Mouse (Mus musculus) urinary bladder, postnatal 14 days (tissue): ENCODE measurements around the gene Dcun1d5.
A peak's percentile ranks its signal among the peaks of the same experiment; 100 is the strongest.
"Not testable (repeated sequence)": the region's sequence is repeated elsewhere in the genome, so short reads cannot be mapped to it uniquely, and the experiment has no call there.

ENCODE experiments used
- DNase-seq: peaks from one replicate; pipeline ENCODE4 v3.0.0; 2021; ENCODE audit warnings: low spot score

Gene Dcun1d5

DNA sequence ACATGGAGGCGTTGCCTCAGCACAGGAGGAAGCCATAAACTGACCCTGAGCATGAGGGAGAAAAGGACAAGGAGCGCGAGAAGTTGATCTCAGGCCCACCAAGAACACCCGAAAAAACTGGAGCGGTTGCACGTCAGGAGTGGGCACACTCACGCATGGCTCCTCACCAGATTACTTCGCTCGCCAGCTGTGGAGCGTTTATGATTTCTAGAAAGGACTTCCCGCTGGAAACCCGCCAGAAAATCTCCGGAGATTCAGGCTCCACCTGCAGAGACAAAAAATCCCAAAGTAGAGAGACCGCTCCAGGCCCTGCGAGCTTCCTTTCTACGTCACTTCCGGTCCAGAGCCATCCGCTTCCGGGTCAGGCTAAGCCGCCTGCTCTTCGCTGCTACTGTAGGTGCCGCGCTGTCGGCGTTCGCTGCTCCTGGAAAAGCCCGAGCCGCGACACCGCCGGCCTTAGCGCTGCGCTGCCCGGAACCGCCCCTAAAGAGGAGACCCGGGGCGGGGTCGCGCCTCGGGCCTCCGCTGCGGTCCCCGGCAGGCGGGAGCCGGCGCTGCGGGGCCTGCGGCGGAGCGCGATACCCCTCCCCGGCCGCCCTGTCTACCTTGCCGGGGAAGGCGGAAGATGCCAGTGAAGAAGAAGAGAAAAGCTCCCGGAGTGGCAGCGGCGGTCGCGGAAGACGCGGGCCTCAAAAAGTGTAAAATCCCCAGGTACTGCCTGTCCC is at the start of gene Dcun1d5, which contains the start of gene Dync2h1:
Gene Dcun1d5, plus strand, starts transcription at position 349 of the 725 bp plus-strand sequence.
Gene Dync2h1, minus strand, starts transcription at position 275 of the 725 bp plus-strand sequence.
- DNase-seq, result peak; percentile 96

DNA sequence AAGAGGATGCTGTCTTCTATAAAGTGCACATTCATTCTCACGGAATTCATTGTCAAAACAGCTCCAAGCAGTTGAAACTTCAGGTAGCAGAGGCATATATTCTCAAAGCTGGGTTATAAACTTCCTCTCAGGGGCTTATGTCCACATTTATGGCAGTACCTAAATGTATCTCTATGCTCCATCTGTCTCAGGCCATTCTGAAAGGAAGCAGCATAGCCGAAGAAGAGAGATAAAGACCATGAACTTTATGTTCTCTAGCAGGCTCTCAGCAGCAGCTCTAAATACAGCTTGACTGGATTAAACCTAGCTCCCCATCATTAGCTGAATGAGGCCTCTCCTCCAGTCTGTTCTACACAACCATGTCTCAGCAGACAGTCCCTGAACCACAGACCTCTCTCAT is 29.9 kb upstream of the Dcun1d5 start:
- DNase-seq, result no peak

DNA sequence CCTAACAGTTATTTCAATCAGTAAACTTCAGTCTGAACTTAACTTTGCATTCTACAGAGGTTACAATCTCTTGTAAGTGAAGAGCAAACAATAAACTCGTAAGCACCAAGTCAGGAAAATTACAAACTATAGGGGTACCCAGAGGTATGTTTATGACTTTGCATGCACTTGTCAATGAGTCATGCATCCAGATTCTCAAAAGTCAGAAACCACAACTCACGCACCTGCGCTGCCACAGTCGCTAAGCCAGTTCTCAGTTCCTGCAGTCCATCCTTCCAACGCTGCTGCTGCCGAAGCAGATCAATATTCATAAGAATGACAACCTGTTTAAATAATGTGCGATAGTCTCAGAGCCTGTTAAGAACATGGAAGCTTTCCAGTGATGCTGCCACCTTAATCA is 25.7 kb upstream of the Dcun1d5 start:
- no peak for DNase-seq

DNA sequence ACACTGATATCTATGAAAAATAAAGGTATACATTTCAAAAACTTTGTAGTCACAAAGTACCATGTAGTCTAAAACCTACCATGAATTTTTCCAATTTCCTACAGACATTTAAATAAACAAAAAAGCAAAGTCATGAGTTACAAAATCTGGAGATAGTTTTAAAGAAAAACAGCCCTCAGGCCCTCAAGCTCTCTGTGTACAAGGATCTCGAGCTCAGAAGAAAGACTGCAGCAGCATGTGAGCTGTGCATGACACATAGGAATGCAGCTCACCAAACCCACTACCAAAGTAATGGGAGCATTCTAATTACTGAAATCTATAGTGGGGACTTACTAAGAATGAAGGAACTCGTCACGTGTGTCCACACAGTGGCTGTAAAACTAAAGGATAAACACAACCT is 24.6 kb upstream of the Dcun1d5 start:
- DNase-seq, result no peak

DNA sequence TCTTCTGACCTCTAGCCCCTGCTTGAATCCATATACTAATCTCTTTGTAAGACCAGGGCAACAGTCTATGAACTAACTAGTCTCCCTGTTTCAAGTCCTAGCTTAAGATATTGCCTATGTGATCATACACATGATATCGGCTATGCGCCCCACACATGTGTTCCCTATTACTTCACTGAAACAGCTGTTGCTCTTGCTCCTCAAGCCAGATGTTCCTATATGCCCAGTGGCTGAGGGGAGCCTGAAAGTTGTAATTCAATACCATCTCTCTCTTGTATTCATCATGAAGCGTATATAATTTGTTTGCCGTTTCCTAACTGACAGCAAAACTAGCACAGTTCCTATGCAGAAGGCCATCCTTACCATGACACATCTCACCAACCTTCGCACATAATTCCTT is 23.6 kb upstream of the Dcun1d5 start:
- DNase-seq, result no peak

DNA sequence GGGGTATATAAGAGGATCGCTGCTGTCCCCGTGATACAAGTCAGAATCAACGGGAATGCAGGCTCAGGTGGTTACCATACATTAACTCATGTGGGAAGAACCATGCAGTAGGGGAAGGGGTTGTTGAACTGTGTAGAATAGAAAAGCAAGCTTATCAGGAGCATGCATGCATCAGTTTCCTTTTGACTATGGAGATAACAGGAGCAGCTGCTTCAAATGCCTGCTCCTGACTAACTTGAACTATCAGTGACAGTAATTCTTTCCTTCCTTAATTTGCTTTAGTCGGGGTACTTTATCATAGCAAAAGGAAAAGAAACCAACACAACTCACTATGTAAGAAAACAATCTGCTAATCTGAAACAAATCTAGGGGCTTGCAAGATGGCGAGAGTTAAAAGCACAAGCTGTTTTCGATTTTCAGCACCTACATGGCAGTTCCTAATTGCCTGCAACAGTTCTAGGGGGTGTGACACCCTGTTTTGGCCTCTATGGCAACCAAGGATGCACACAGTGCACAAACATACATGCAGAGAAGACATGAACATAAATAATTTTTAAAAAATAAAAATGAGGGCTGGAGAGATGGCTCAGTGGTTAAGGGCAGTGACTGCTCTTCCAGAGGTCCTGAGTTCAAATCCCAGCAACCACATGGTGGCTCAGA is 16.9 kb upstream of the Dcun1d5 start:
- no peak for DNase-seq

DNA sequence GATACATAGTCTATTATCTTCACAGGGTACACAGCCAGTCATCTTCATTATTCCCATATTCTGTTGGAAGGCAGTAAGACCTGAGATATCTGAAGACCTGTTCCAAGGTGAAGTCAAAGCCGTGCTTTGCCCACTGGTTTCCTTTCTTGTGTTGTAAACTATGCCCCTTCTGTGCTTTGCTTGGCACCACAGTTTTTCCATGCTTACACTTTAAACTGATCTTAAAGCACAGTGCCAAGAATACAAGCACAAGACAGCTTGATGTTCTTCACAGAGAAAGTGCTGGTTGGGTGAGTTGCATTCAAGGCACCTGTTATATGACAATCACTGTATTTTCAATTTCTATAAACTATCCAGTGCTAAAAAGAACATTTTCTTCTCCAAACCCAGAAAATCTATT is 10.6 kb upstream of the Dcun1d5 start:
- DNase-seq, result no peak

DNA sequence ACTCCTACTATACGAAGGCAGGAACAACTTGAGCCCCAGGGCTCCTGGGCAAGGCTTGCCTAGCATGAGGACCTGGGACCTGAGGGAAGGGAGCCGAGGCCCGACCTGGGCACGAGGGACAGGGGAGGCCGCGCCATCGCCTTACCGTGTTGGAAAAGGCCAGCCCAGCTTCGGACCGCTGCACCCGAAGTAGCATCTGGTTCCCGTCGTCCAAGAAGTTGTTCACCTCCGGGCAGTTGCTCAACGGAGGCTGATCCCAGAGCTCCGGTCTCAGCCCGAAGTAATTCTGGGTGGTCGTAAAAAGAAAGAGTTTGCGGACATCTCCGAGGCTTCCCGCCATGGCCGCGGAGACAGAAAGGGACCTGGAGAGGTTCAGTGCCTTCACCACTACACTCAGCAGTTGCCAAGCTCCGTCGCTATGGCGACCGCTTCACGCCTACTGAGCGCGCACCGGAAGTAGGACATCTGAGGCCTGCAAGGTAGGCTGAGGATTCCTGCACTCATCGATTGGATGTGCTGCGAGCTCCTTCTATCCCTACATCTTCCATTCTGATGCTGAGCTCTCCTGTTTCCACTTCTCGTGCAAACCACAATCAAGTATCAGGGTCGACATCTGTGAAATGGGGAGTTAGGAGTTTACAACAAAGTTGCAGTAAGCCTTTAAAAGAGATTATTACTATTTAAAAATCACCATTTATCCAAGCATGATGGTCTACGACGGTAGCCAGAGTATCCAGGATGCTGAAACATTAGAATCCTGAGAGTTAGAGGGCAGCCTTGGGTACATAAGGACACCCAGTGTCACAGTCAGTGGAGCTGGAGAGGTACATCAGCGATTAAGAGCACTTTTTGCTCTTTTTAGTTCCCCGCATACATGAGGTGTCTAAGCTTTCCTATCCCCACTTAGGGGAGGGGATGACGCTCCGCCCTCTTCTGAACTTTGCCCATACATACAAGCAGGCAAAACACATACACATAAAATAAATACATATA is 7.4 kb upstream of the Dcun1d5 start:
- peak; percentile 88 for DNase-seq

DNA sequence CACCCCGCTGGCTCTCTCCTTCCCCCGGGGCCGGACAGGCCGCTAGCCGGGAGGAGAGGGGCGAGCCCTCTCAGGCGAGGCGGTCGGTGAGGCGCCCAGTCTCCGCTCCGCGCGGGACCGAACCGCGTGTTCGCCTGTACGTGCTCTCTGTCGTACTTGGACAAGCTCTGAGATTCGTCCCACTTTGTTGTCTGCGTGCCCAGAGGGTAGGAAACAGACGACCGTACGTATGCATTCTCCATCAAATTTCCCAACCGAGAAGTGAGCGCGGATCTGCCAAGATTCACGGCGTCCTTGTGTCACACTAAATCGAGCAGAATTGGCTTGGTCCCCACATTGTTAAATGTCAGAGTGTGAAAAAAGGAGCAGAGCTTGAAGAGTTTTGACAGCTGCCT is 574 bp downstream of the Dcun1d5 start:
- DNase-seq, result peak; percentile 18

DNA sequence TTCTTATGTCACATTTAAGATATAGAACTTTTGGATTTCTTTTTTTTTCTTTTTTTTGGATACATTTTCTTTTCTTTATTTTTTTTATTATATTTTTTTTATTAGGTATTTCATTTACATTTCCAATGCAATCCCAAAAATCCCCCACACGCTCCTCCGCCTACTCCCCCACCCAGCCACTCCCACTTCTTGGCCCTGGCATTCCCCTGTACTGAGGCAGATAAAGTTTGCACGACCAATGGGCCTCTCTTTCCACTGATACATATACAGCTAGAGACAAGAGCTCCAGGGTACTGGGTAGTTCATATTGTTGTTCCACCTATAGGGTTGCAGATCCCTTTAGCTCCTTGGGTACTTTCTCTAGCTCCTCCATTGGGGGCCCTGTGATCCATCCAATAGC is 6.4 kb downstream of the Dcun1d5 start:
- not testable (repeated sequence) for DNase-seq

DNA sequence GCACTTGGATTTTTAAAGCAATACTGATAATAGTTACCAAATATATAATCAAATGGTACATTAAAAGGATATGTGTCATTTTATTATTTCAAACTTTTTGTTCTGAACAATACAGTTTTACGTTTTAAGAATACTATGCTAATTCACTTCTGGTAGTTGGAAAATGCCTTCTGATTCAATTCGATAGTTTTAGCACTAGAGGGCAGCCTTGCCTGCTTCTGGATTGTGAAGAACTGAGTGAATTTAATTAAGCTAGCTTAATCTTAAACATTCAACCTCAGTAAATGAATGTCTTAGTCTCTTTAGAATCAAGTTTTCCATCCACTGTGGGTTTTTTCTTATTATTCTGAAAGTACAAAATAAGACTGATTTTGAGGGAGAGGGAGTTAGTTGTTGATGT is 31.9 kb downstream of the Dcun1d5 start:
- DNase-seq, result no peak

DNA sequence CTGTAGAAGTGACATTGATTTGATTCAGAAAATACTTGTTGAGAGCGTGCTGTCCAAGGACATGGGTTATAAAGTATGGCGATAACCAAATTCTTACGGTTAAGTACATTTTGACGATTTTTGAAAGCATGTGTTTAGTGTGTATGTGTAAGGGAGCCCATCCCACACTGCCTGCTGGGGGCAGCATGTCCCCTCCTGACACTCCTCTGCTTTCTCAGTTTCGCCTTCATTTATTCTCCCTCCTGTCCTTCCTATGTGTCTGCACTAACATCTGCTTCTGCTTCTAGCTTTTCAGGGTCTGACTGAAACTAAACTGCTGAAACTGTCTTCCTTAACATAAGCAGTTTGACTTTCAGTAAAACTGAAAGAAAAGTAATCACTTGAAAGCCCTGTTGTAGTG is 36.7 kb downstream of the Dcun1d5 start:
- DNase-seq, result no peak

DNA sequence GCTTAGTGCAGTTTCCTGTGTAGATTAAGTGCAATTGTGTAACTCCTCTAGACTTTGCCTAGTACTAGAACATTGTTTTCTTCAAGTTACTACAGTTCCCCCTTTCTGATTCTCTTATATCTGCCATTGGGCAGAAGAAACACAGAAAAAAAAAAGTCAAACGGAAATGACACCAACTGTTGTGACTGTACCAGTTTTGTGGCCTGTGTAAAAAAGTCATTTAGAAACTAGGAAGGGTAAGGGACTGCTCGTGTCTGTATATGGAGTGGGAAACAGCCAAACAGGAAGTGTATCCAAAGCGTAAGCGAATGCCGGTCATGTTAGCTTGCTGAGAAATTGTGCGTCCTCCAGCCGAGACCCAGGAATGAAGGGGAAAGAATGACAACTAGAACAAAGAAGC is 37.1 kb downstream of the Dcun1d5 start:
- DNase-seq, result no peak

DNA sequence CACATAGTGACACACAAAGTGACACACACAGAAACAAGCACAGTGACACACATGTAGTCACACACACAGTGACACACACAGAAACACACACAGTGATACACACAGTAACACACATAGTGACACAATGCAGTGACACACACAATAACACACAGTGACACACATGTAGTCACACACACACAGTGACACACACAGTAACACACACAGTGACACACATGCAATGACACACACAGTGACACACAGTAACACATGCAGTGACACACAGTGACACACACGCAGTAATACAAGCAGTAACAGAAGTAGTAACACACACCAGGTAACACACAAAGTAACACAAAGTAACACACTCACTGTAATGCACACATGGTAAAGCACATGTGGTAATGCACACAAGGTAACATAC is 54.3 kb downstream of the Dcun1d5 start:
- no peak for DNase-seq

DNA sequence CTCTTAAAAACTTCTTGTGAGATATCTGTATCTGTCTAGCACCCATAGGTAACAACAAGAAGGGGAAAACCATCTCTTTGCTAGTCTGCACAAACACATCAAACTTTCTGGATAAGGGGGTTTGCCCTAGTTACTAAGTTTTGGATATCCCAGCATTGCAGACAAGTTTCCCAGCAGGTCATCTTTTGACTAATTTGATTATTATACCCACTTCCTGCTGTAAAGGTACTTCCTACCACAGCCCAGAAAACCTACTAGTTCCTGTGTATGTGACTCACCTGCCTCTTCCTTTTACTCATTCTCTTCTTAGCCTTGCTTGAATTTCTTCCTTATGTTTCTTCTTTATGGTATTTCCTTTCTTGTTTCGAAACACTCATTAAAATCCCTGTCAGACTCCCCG is 55.6 kb downstream of the Dcun1d5 start:
- DNase-seq, result no peak

DNA sequence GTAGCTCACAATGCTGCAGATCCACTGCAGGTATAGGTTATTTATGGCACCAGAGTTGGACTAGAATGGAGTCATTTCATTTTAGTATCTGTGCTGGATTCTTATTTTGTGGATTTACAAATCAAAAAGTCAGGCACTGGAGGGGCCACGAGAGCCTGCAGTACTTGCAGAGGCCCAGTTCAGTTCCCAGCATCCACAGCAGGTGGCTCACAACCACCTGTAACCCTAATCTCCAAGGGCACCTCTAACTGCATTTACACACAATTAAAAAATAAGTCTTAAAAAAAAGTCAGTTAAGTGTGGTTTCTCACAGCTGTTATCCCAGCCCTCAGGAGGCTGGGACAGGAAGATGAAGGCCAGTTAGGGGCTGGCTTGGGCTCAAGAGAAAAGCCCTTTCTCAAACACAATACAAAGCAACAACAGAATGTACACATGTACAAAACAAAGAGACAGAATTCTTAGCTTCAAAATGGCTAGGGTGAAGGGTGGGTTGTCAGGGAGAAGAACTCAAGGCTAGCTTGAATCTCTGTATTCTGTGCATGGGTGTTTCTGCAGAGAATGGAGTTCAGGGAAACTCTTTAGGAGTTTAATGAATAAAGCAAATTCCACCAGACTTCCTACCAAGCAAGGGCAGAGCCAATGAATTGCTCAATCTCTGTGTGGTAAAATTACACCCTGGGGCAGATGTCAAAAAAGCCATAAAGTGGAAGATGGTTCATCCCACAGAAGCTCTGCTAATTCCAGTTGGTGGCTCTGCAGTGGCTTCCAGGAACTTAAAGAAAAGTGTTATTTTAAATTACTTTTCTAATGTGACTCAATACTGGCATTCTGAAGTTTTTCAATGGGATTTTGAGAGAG is 68.7 kb downstream of the Dcun1d5 start:
- no peak for DNase-seq
